Mouse (Mus musculus) lung, embryonic 16.5 days (tissue): ENCODE results near the gene Hlx. TPM values are rescaled to one million over a fixed set of nuclear protein-coding genes. Genes with fewer than 3 reads are reported as not detected.
A peak's percentile ranks its signal among the peaks of the same experiment; 100 is the strongest.

Source experiments
- ATAC-seq: fragments of 200-750 bp; cut with Nextera tagmentation; 2 replicates; pipeline ENCODE4 v1.8.0; 2017; ENCODE audit warnings: low read depth, mild to moderate bottlenecking, moderate library complexity
- H3K27ac ChIP-seq: fragments of 300-500 bp; sonication (generic); 2 replicates; pipeline ENCODE4 v1.5.1; 2014; ENCODE audit warnings: mild to moderate bottlenecking, control low read depth, low read length
- H3K27me3 ChIP-seq: fragments of 300-500 bp; sonication (generic); 2 replicates; pipeline ENCODE4 v1.6.1; 2014; ENCODE audit warnings: low read depth, low read length, mixed read lengths; ENCODE audit not compliant: control insufficient read depth, insufficient read depth
- H3K36me3 ChIP-seq: fragments of 300-500 bp; sonication (generic); 2 replicates; pipeline ENCODE4 v1.6.1; 2014; ENCODE audit warnings: low read length; ENCODE audit not compliant: control insufficient read depth, insufficient read depth
- H3K4me1 ChIP-seq: fragments of 300-500 bp; sonication (generic); replicated peaks from 2 replicates; pipeline ENCODE4 v1.6.1; 2014; ENCODE audit warnings: low read length, mixed read lengths; ENCODE audit not compliant: control insufficient read depth, insufficient read depth
- H3K4me2 ChIP-seq: fragments of 300-500 bp; sonication (generic); 2 replicates; pipeline ENCODE4 v1.6.1; 2014; ENCODE audit warnings: low read depth, low read length, control low read depth
- H3K4me3 ChIP-seq: fragments of 300-500 bp; sonication (generic); 2 replicates; pipeline ENCODE4 v1.5.1; 2014; ENCODE audit warnings: mild to moderate bottlenecking, low read length, control low read depth
- H3K9ac ChIP-seq: fragments of 300-500 bp; sonication (generic); 2 replicates; pipeline ENCODE4 v1.6.1; 2014; ENCODE audit warnings: low read length, control low read depth
- H3K9me3 ChIP-seq: fragments of 300-500 bp; sonication (generic); 2 replicates; pipeline ENCODE4 v1.6.1; 2016; ENCODE audit warnings: low read length; ENCODE audit not compliant: control insufficient read depth
- WGBS: fragments of 180-500 bp; shearing (Covaris S2); extraction: QIAGEN DNeasy Blood & Tissue Kit; methylation state at CpG from one replicate; pipeline ENCODE4 v1.1.7; 2014; 5-methylcytosine and 5-hydroxymethylcytosine counted together
- polyA plus RNA-seq: library from polyadenylated mRNA; unstranded; fragments of >200 nt; fragmentation: Nextera tagmentation; extraction: Ambion mirVana; gene quantifications from 2 replicates; pipeline ENCODE4 v1.2.1, GENCODE M21; 2015

Gene Hlx
- polyA plus RNA-seq, 1 experiment from 2014 or later = 28.8 TPM

DNA sequence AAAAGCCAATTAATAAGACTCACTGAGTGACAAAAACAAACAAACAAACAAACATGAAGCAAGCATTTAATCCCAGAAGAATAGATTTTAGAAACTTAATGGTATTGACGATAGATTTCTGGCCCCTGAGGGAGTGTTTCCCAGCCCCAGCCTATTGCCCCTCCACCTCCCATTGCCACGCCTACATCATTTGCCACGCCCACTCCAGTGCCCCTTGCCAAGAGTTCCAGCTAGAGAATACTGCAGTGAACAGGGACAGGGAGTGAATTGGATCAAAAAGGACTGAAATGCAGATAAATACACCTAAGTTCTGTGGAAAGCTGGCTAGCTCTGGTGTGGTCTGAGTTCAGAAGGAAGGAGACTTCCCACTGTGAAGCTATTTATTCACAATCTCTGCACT lies 31.4 kb upstream of the Hlx start:
- ATAC-seq = no peak
- no peaks in the 10 kb centered on the region for H3K36me3 ChIP-seq
- H3K4me3 ChIP-seq = no peak overlapping the region
- no peaks in the 10 kb centered on the region for H3K4me1 ChIP-seq
- 45% methylated on average over 3 of the region's 3 CpGs for WGBS
- no peak overlapping the region for H3K27ac ChIP-seq
- H3K9me3 ChIP-seq = no peaks in the 10 kb centered on the region
- no peak overlapping the region for H3K4me2 ChIP-seq
- H3K9ac ChIP-seq = no peak overlapping the region
- no peaks in the 10 kb centered on the region for H3K27me3 ChIP-seq

DNA sequence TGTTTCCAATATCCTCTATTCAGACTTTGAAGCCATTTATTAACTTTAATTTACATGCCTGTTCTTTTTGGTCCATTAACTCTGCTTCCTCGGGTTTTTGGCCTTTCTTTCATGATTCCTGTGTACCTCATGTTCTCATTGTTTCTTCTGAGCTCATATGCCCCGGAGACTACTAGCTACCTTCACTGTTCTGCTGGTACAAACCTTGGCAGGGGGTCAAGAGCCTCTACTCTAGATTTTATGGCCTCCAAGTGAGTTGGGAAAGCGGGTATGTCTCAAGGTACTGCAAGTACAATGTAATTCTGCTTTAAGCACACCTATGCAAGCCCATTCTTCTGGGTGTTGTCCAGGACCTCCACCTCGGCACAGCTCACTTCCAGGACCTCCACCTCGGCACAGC lies 30.5 kb upstream of the Hlx start:
- no peak overlapping the region for H3K27ac ChIP-seq
- WGBS = 72% methylated on average over 5 of the region's 5 CpGs

GRCm38 (mm10) chr1:184761988-184762387 lies 29.6 kb upstream of the Hlx start:
- Histone ChIP-seq H3K9me3 (no peaks in the 10 kb centered on the region), H3K27ac (no peak overlapping the region), H3K9ac (no peak overlapping the region)

More for the DNA sequence above, 30.5 kb upstream of the Hlx start:
- Histone ChIP-seq H3K4me1 (no peaks in the 10 kb centered on the region), H3K27me3 (no peaks in the 10 kb centered on the region), H3K36me3 (no peaks in the 10 kb centered on the region), H3K4me3 (no peak overlapping the region), H3K9me3 (no peaks in the 10 kb centered on the region), H3K4me2 (no peak overlapping the region), H3K9ac (no peak overlapping the region)
- no peak for ATAC-seq

DNA sequence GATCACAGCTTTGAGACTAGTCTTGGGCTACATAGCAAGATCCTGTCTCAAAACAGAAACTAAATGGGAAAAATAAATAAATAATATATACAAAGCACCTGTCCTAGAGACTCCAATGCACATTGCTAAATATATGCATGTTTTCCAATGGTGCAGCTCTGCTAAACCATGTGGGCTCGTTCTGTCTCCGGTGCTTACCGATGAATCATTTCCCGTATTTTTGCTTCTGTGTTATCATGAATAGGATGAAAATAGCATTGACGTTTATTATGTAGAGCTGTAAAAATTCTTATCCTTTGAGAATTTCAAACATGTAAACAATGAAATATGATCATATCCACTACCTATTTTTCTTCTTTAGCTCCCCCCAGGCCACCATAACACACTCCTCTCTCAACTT lies 20.3 kb upstream of the Hlx start:
- Histone ChIP-seq H3K4me1 (peaks cover 9% of the 10 kb centered on the region), H3K36me3 (no peaks in the 10 kb centered on the region), H3K9me3 (no peaks in the 10 kb centered on the region; the same call in 1 of the 2 replicates), H3K27ac (no peak overlapping the region), H3K4me3 (no peak overlapping the region), H3K9ac (no peak overlapping the region), H3K27me3 (peaks cover 3% of the 10 kb centered on the region), H3K4me2 (no peak overlapping the region)
- no peak for ATAC-seq
- WGBS = 58% methylated on average over 5 of the region's 5 CpGs

More at GRCm38 (mm10) chr1:184761988-184762387, 29.6 kb upstream of the Hlx start:
- ATAC-seq = no peak
- H3K36me3 ChIP-seq = no peaks in the 10 kb centered on the region
- no peak overlapping the region for H3K4me2 ChIP-seq
- no peaks in the 10 kb centered on the region for H3K4me1 ChIP-seq
- no peak overlapping the region for H3K4me3 ChIP-seq
- no peaks in the 10 kb centered on the region for H3K27me3 ChIP-seq
- 73% methylated on average over 4 of the region's 4 CpGs for WGBS

GRCm38 (mm10) chr1:184750114-184750664 lies 17.8 kb upstream of the Hlx start:
- H3K4me2 ChIP-seq = no peak overlapping the region
- H3K9ac ChIP-seq = no peak overlapping the region
- no peaks in the 10 kb centered on the region for H3K36me3 ChIP-seq
- H3K9me3 ChIP-seq = no peaks in the 10 kb centered on the region; the same call in 1 of the 2 replicates
- peaks cover 11% of the 10 kb centered on the region for H3K4me1 ChIP-seq
- ATAC-seq = peak; percentile 21; the same call in 1 of the 2 replicates
- WGBS = 71% methylated on average over 11 of the region's 11 CpGs
- 0 out of 2 replicates have a peak overlapping the region, but pooled peaks have one; percentile 1 for H3K27ac ChIP-seq
- H3K4me3 ChIP-seq = no peak overlapping the region
- peaks cover 3% of the 10 kb centered on the region for H3K27me3 ChIP-seq

- no peak overlapping the region for H3K4me3 ChIP-seq
- no peaks in the 10 kb centered on the region; the same call in 1 of the 2 replicates for H3K27me3 ChIP-seq
- H3K36me3 ChIP-seq = no peaks in the 10 kb centered on the region
- H3K9me3 ChIP-seq = no peaks in the 10 kb centered on the region
- H3K9ac ChIP-seq = no peak overlapping the region
- no peak overlapping the region for H3K4me2 ChIP-seq
- peak; percentile 90 for ATAC-seq
- WGBS = 30% methylated on average over 14 of the region's 14 CpGs
- H3K27ac ChIP-seq = peak overlapping the region; percentile 23; the same call in 1 of the 2 replicates
- H3K4me1 ChIP-seq = peaks cover 16% of the 10 kb centered on the region
Observed at GRCm38 (mm10) chr1:184748692-184749152, 16.3 kb upstream of the Hlx start.

DNA sequence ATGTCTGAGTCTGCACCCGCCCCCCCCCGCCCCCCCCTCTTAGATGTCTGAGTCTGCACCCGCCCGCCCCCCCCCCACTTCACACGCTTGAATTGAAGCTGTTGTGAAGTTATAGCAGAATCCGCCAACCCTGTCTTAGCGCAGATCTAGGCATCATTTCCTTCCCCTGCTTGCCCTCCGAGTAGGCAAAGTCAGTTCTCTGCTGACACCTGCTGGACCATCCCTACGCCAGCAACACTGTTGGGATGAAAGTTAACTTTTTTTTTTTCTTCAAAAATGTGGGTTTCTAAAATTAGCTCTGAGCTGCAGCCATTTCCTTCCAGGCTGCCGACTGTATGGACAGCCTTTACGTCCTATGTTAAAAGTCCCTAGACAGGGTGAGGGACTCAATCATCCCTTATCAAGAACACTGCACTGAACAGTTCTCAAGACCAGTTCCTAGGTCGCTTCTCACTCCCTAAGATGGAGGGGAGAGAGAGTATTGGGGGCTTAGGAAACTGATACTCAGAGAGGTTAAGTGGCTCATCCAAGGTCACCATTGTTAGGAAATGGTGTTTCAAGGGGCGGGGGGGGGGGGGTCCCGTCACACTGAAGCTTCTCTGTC lies 5.6 kb upstream of the Hlx start:
- Histone ChIP-seq H3K9ac (0 out of 2 replicates have a peak overlapping the region, but pooled peaks have one; percentile 13), H3K4me2 (peak overlapping the region; percentile 26; the same call in 1 of the 2 replicates), H3K4me3 (no peak overlapping the region), H3K27ac (no peak overlapping the region), H3K4me1 (peaks cover 13% of the 10 kb centered on the region), H3K27me3 (peaks cover 49% of the 10 kb centered on the region), H3K36me3 (no peaks in the 10 kb centered on the region), H3K9me3 (no peaks in the 10 kb centered on the region)
- WGBS = 5% methylated on average over 12 of the region's 14 CpGs
- ATAC-seq = peak; percentile 75

DNA sequence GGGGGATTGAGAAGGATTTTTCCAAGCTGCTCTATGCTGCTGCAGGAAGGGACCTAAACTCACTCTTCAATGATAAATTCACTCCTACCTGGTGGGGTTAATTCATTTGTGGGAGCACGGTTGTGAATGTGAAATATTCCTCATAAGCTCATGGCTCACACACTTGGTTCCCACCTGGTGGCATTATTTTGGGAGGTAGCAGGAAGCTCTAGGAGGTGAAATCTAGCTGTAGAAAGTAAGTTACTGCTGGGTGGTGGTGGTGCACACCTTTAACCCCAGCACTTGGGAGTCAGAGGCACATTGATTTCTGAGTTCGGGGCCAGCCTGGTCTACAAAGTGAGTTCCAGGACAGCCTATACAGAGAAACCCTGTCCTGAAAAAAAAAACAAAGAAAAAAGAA lies 4.8 kb upstream of the Hlx start:
- no peak for ATAC-seq
- no peak overlapping the region for H3K4me2 ChIP-seq
- H3K27ac ChIP-seq = no peak overlapping the region
- H3K9me3 ChIP-seq = no peaks in the 10 kb centered on the region
- no peak overlapping the region for H3K9ac ChIP-seq
- H3K36me3 ChIP-seq = no peaks in the 10 kb centered on the region
- 47% methylated on average over 2 of the region's 2 CpGs for WGBS
- H3K4me1 ChIP-seq = peaks cover 16% of the 10 kb centered on the region
- peaks cover 52% of the 10 kb centered on the region for H3K27me3 ChIP-seq
- H3K4me3 ChIP-seq = no peak overlapping the region

GRCm38 (mm10) chr1:184736260-184736659 lies 3.8 kb upstream of the Hlx start:
- no peak overlapping the region for H3K27ac ChIP-seq
- H3K4me1 ChIP-seq = peaks cover 16% of the 10 kb centered on the region
- no peak overlapping the region for H3K4me3 ChIP-seq
- no peak for ATAC-seq
- H3K27me3 ChIP-seq = peaks cover 52% of the 10 kb centered on the region
- 55% methylated on average over 5 of the region's 5 CpGs for WGBS
- H3K9ac ChIP-seq = no peak overlapping the region
- H3K36me3 ChIP-seq = no peaks in the 10 kb centered on the region
- no peaks in the 10 kb centered on the region for H3K9me3 ChIP-seq
- no peak overlapping the region for H3K4me2 ChIP-seq
